Mouse (Mus musculus) MN1 (cell line): ENCODE results near the gene Gm17509.
A peak's percentile ranks its signal among the peaks of the same experiment; 100 is the strongest.
"Not testable (repeated sequence)": the region's sequence is repeated elsewhere in the genome, so short reads cannot be mapped to it uniquely, and the experiment has no call there.

Source experiments
- DNase-seq: peaks from one replicate; pipeline ENCODE4 v3.0.0-alpha.2; 2016; ENCODE audit warnings: low spot score

The Gm17509 gene

GRCm38 (mm10) chr13:117208236-117208635 lies 12.6 kb downstream of the Gm17509 start, which contains the start of gene Emb:
TSS of gene Emb (plus strand) at chr13:117208536.
- no peak for DNase-seq

GRCm38 (mm10) chr13:117206066-117206465 lies 14.8 kb downstream of the Gm17509 start:
- DNase-seq, result no peak

- DNase-seq, result no peak
Measured at GRCm38 (mm10) chr13:117204685-117205084, 16.2 kb downstream of the Gm17509 start.

- DNase-seq, result peak; percentile 48
Measured at GRCm38 (mm10) chr13:117202755-117203471, 18.0 kb downstream of the Gm17509 start.

- peak; percentile 74 for DNase-seq
Measured at GRCm38 (mm10) chr13:117198402-117199083, 22.3 kb downstream of the Gm17509 start.

- DNase-seq, result no peak
Measured at GRCm38 (mm10) chr13:117197666-117198065, 23.2 kb downstream of the Gm17509 start.

GRCm38 (mm10) chr13:117195569-117196495 lies 25.0 kb downstream of the Gm17509 start:
- no peak for DNase-seq

- no peak for DNase-seq
Measured at GRCm38 (mm10) chr13:117193422-117193983, 27.4 kb downstream of the Gm17509 start.

- no peak for DNase-seq
Measured at GRCm38 (mm10) chr13:117192161-117192560, 28.7 kb downstream of the Gm17509 start.

GRCm38 (mm10) chr13:117185329-117185728 lies 35.5 kb downstream of the Gm17509 start:
- DNase-seq, result no peak

- DNase-seq, result no peak
Measured at GRCm38 (mm10) chr13:117183288-117183687, 37.6 kb downstream of the Gm17509 start.

- DNase-seq, result not testable (repeated sequence)
Measured at GRCm38 (mm10) chr13:117180912-117181311, 40.0 kb downstream of the Gm17509 start.
